In the genomic region with DNA sequence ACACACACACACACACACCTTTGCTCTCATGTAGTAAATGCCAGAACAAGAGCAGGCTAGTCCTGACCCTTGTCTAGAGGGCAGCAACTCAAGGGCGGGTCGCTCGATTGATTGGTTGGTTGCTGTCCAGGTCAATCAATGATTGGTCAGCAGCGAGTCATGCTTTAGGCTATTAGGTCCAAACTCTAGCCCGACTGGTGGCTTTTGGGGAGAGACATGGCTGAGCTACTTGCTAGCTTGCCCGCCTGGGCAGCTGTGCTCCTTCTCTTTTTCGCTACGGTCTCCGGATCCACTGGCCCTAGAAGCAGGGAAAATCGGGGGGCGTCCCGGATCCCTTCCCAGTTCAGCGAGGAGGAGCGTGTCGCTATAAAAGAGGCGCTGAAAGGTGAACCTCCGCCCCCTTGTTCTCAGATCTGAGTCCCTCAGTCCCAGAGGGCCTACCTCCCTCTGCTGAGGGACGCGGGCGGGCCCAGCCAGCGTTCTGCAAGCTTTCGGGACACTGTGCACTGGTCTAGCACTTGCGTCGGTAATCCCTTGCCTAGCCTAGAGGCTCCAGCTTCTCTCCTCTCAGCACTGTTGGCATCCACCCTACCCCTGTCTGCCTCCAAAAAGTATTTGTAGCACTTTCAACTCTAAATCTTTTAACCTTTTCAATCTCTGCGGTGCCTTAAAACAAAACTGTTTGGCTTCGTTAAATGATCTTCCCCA, we compare ENCODE assay signal across 8 mouse cellular contexts. TPM values are rescaled to one million over a fixed set of nuclear protein-coding genes. Genes with fewer than 3 reads are reported as not detected.
A peak's percentile ranks its signal among the peaks of the same experiment; 100 is the strongest.
DNase-seq lines count a peak whose midpoint lies in the region; ATAC-seq and TF ChIP-seq lines count a peak whose summit lies in the region.

Gene Pm20d1 (plus strand): TSS at position 180 of the 708 bp plus-strand sequence.

- no peak for TF ChIP-seq CTCF in gastrocnemius, adult 2 months (IDR thresholded peaks at IDR 0.05)

- H3K27me3 ChIP-seq in hindbrain, embryonic 13.5 days: peaks cover 16% of the 10 kb centered on the region
- H3K27me3 ChIP-seq in limb, embryonic 10.5 days (ENCODE audit: low read depth, poor library complexity, severe bottlenecking): no peaks in the 10 kb centered on the region
- H3K27me3 ChIP-seq in stomach, embryonic 15.5 days (replicated peaks): no peaks in the 10 kb centered on the region

- H3K4me1 ChIP-seq in brown adipose tissue, adult 24 weeks (ENCODE audit: control insufficient read depth, insufficient read depth, insufficient read length, low read length): no peaks in the 10 kb centered on the region
- H3K4me1 ChIP-seq in hindbrain, embryonic 13.5 days (replicated peaks): peaks cover 7% of the 10 kb centered on the region
- peaks cover 26% of the 10 kb centered on the region for H3K4me1 ChIP-seq in limb, embryonic 10.5 days
- H3K4me1 ChIP-seq in stomach, embryonic 15.5 days: no peaks in the 10 kb centered on the region

- peak within 1 kb of the TSS; percentile 55 for H3K4me3 ChIP-seq in brown adipose tissue, adult 24 weeks (ENCODE audit: insufficient read depth, low read depth, low read length)
- peak within 1 kb of the TSS; percentile 68 for H3K4me3 ChIP-seq in gastrocnemius, adult 2 months
- peak within 1 kb of the TSS; percentile 27 for H3K4me3 ChIP-seq in hindbrain, embryonic 13.5 days
- H3K4me3 ChIP-seq in limb, embryonic 10.5 days: peak within 1 kb of the TSS; percentile 50
- peak within 1 kb of the TSS; percentile 18 for H3K4me3 ChIP-seq in stomach, embryonic 15.5 days (replicated peaks)

- peak within 1 kb of the TSS; percentile 50 for H3K4me2 ChIP-seq in hindbrain, embryonic 13.5 days
- H3K4me2 ChIP-seq in stomach, embryonic 15.5 days: peak within 1 kb of the TSS; percentile 47

- H3K9ac ChIP-seq in hindbrain, embryonic 13.5 days: no peak within 1 kb of the TSS
- H3K9ac ChIP-seq in stomach, embryonic 15.5 days: no peak within 1 kb of the TSS

- ATAC-seq in hindbrain, embryonic 13.5 days (ENCODE audit: low FRiP score): no peak
- peak; percentile 52 for ATAC-seq in megakaryocyte progenitor cell, adult 5-6 weeks (replicated peaks; ENCODE audit: poor library complexity)
- ATAC-seq in stomach, embryonic 15.5 days (ENCODE audit: insufficient read depth, low FRiP score, low read depth): peak; percentile 65; the same call in 1 of the 2 replicates
- no peak for ATAC-seq in monocyte, adult 5-6 weeks (replicated peaks; ENCODE audit: insufficient number of reproducible peaks, low FRiP score, low TSS enrichment, poor library complexity, severe bottlenecking)

- H3K9me3 ChIP-seq in hindbrain, embryonic 13.5 days: no peaks in the 10 kb centered on the region
- no peaks in the 10 kb centered on the region for H3K9me3 ChIP-seq in limb, embryonic 10.5 days (replicated peaks)
- H3K9me3 ChIP-seq in stomach, embryonic 15.5 days: no peaks in the 10 kb centered on the region

- WGBS in hindbrain, embryonic 13.5 days: 8% methylated on average over 26 of the region's 26 CpGs
- 7% methylated on average over 26 of the region's 26 CpGs for WGBS in limb, embryonic 10.5 days
- 7% methylated on average over 26 of the region's 26 CpGs for WGBS in stomach, embryonic 15.5 days

- H3K27ac ChIP-seq in brown adipose tissue, adult 24 weeks (replicated peaks; ENCODE audit: low read depth, low read length): no peak within 1 kb of the TSS
- H3K27ac ChIP-seq in gastrocnemius, adult 2 months: peak within 1 kb of the TSS; percentile 74
- H3K27ac ChIP-seq in hindbrain, embryonic 13.5 days: no peak within 1 kb of the TSS
- peak within 1 kb of the TSS; percentile 81 for H3K27ac ChIP-seq in limb, embryonic 10.5 days
- H3K27ac ChIP-seq in stomach, embryonic 15.5 days: no peak within 1 kb of the TSS

- intact Hi-C loops in gastrocnemius, adult 2 months (cut with DNase I): no loop called here

- H3K36me3 ChIP-seq in hindbrain, embryonic 13.5 days: no peaks in the 10 kb centered on the region
- H3K36me3 ChIP-seq in limb, embryonic 10.5 days: no peaks in the 10 kb centered on the region
- H3K36me3 ChIP-seq in stomach, embryonic 15.5 days: no peaks in the 10 kb centered on the region

- DNase-seq in WW6 (ENCODE audit: low read depth, low spot score): peak; percentile 26
- DNase-seq in gastrocnemius, adult 2 months: peak; percentile 62
- DNase-seq in limb, embryonic 10.5 days (ENCODE audit: low spot score): peak; percentile 62

RNA-seq across cellular contexts. Expression of gene Pm20d1, which starts in this region (rescaled TPM):
- polyA plus RNA-seq in brown adipose tissue, adult 24 weeks (2012; ENCODE audit: insufficient read depth, insufficient read length, missing spikeins): 17.1 and 26.4 TPM in 2 replicates
- total RNA-seq in gastrocnemius, adult 2 months (2021): 1 to 10 TPM in 1 of 2 experiments, under 1 TPM in 1; 0.26 to 1.3 TPM
- 0.27 and 0.30 TPM in 2 replicates for polyA plus RNA-seq in hindbrain, embryonic 13.5 days (2015; fragmentation: Nextera tagmentation; extraction: Ambion mirVana)
- 2.8 and 3.5 TPM in 2 replicates for polyA plus RNA-seq in limb, embryonic 10.5 days (2016; fragmentation: Nextera tagmentation; extraction: Ambion mirVana)
- total RNA-seq in megakaryocyte progenitor cell, adult 5-6 weeks (2015): 0.15 and 0.17 TPM in 2 replicates
- total RNA-seq in megakaryocyte progenitor cell, adult 5-6 weeks (2017): 0.07 and 0.08 TPM in 2 replicates
- 2.6 and 3.5 TPM in 2 replicates for polyA plus RNA-seq in stomach, embryonic 15.5 days (2015; fragmentation: Nextera tagmentation; extraction: Ambion mirVana)
- not detected in 3 replicates for total RNA-seq in monocyte, adult 5-6 weeks (2017)

Comparison
In these comparisons a context has a peak if more than half of its experiments do, and no peak if none do; other contexts are left out.
1. Peak in ATAC-seq in megakaryocyte progenitor cell, adult 5-6 weeks; RNA of the gene not detected or under 1 TPM.
2. H3K27ac ChIP-seq: peak in gastrocnemius, adult 2 months (single experiment) and limb, embryonic 10.5 days (single experiment); none in brown adipose tissue, adult 24 weeks (single experiment), hindbrain, embryonic 13.5 days (single experiment) and stomach, embryonic 15.5 days (single experiment).
3. H3K4me3 ChIP-seq: peak in every context shown above with its lines; median percentile 68 in gastrocnemius, adult 2 months; 55 in brown adipose tissue, adult 24 weeks; 50 in limb, embryonic 10.5 days; 27 in hindbrain, embryonic 13.5 days; 18 in stomach, embryonic 15.5 days.
4. Peak in every context shown above with its lines, with median percentiles within 50 percentile points of each other: DNase-seq.